ENCODE assay signal across 8 mouse cellular contexts in the genomic region with DNA sequence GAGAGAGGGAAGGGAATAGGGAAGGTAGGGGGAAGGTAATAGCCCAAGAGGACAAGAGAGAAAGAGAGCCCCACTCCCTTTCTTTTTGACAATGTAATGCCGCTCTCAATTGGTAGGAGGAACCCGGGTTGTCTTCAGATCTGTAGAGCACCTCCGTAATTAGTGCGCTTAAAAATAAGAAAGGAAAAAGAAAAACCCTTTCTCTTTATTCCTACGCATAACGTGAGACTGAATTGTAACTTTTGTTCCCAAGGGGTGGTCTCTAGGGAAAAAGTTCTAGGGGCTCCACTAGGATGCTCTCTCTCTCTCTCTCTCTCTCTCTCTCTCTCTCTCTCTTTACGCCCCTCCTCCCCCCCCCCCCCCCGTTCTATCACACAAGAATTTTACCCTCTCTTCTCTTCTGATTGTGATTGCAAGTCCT. TPM values are rescaled to one million over a fixed set of nuclear protein-coding genes. Genes with fewer than 3 reads are reported as not detected.
DNase-seq lines count a peak whose midpoint lies in the region; ATAC-seq and TF ChIP-seq lines count a peak whose summit lies in the region.

No protein-coding gene starts in this region.

- peak overlapping the region; percentile 66 for H3K4me2 ChIP-seq in heart, postnatal 0 days (ENCODE audit: low read depth, low read length)
- H3K4me2 ChIP-seq in forebrain, embryonic 14.5 days (ENCODE audit: low read length), result peak overlapping the region; percentile 65

- H3K4me1 ChIP-seq in heart, postnatal 0 days (ENCODE audit: control insufficient read depth, insufficient read depth), result peaks cover 45% of the 10 kb centered on the region
- H3K4me1 ChIP-seq in ES-E14 (ENCODE audit: control insufficient read depth in 2 of 2, insufficient read depth in 2 of 2, low read length in 2 of 2, poor library complexity in 1 of 2), result peaks cover 5 to 27% of the 10 kb centered on the region in 2 experiments; a peak in 3 of 4 replicates
- H3K4me1 ChIP-seq in forebrain, embryonic 14.5 days (ENCODE audit: control insufficient read depth, insufficient read depth, low read length), result peaks cover 7% of the 10 kb centered on the region; the same call in 1 of the 2 replicates

- no peaks in the 10 kb centered on the region for H3K27me3 ChIP-seq in heart, postnatal 0 days (ENCODE audit: control insufficient read depth, insufficient read depth, low read length)
- no peaks in the 10 kb centered on the region for H3K27me3 ChIP-seq in forebrain, embryonic 14.5 days (replicated peaks; ENCODE audit: control insufficient read depth, insufficient read depth, low read length)

- peaks cover 56% of the 10 kb centered on the region for H3K79me2 ChIP-seq in macrophage (ENCODE audit: inconsistent target)

- 0% methylated on average over 7 of the region's 8 CpGs for WGBS in heart, postnatal 0 days
- 0% methylated on average over 8 of the region's 8 CpGs for WGBS in forebrain, embryonic 14.5 days
- WGBS in macrophage (ENCODE audit: missing documents), result 2% methylated on average over 6 of the region's 8 CpGs

- no peak for TF ChIP-seq EP300 in heart, postnatal 0 days (IDR thresholded peaks at IDR 0.05; ENCODE audit: low read depth)

- ATAC-seq in heart, postnatal 0 days (ENCODE audit: insufficient read depth, low read depth), result no peak
- ATAC-seq in forebrain, embryonic 14.5 days, result no peak

- no peak for DNase-seq in heart, postnatal 0 days (ENCODE audit: low spot score)
- DNase-seq in heart, adult 9 months (ENCODE audit: low spot score in 2 of 2), result no peak
- DNase-seq in ES-E14 (ENCODE audit: low read depth, low spot score), result no peak
- DNase-seq in forebrain, embryonic 14.5 days (ENCODE audit: low spot score), result peak; percentile 49
- no peak for DNase-seq in gastrocnemius, postnatal 10 days
- DNase-seq in right cerebral cortex, postnatal 36 days (ENCODE audit: low spot score in 2 of 2), result no peak
- no peak for DNase-seq in left cerebral cortex, adult 8-10 months (ENCODE audit: low spot score in 2 of 2)

- H3K36me3 ChIP-seq in heart, postnatal 0 days (replicated peaks; ENCODE audit: control insufficient read depth, insufficient read depth, low read length), result no peaks in the 10 kb centered on the region
- H3K36me3 ChIP-seq in ES-E14 (ENCODE audit: control insufficient read depth, insufficient read depth, low read length, poor library complexity, severe bottlenecking), result no peaks in the 10 kb centered on the region
- no peaks in the 10 kb centered on the region for H3K36me3 ChIP-seq in forebrain, embryonic 14.5 days (ENCODE audit: control insufficient read depth, insufficient read depth, low read length)
- H3K36me3 ChIP-seq in macrophage (ENCODE audit: inconsistent target), result no peaks in the 10 kb centered on the region

- H3K9ac ChIP-seq in heart, postnatal 0 days (replicated peaks; ENCODE audit: low read depth, low read length), result peak overlapping the region; percentile 88
- peak overlapping the region; percentile 83; the same call in 1 of the 2 replicates for H3K9ac ChIP-seq in ES-E14 (ENCODE audit: insufficient read depth, low read depth, low read length, poor library complexity, severe bottlenecking)
- H3K9ac ChIP-seq in forebrain, embryonic 14.5 days (ENCODE audit: low read length), result peak overlapping the region; percentile 99

- H3K9me3 ChIP-seq in heart, postnatal 0 days (replicated peaks; ENCODE audit: control insufficient read depth, low read length), result no peaks in the 10 kb centered on the region
- H3K9me3 ChIP-seq in ES-E14 (ENCODE audit: control insufficient read depth, insufficient read depth, low read depth, low read length), result no peaks in the 10 kb centered on the region
- H3K9me3 ChIP-seq in forebrain, embryonic 14.5 days (replicated peaks; ENCODE audit: control insufficient read depth, low read length), result no peaks in the 10 kb centered on the region

- peak overlapping the region; percentile 100 for H3K27ac ChIP-seq in heart, postnatal 0 days (ENCODE audit: low read depth)
- H3K27ac ChIP-seq in ES-E14 (ENCODE audit: insufficient read depth, low read depth, low read length, poor library complexity, severe bottlenecking), result no peak overlapping the region
- H3K27ac ChIP-seq in forebrain, embryonic 14.5 days (ENCODE audit: low read depth, low read length), result peak overlapping the region; percentile 100; the same call in 1 of the 2 replicates
- H3K27ac ChIP-seq in macrophage, result peak overlapping the region; percentile 92

- in situ Hi-C loops in ES-E14 (cut with MboI; ENCODE audit: low sequenced_read_pairs in 2 of 2, unreplicated experiment in 2 of 2), result no loop called here

- H3K4me3 ChIP-seq in heart, postnatal 0 days (ENCODE audit: low read depth, low read length), result peak overlapping the region; percentile 82
- H3K4me3 ChIP-seq in ES-E14 (ENCODE audit: insufficient read depth in 1 of 2, low read depth in 1 of 2, low read length in 2 of 2, poor library complexity in 1 of 2, severe bottlenecking in 1 of 2) (peak overlapping the region; percentile 75 to 99), macrophage (ENCODE audit: inconsistent target) (peak overlapping the region; percentile 94)
- H3K4me3 ChIP-seq in forebrain, embryonic 14.5 days (ENCODE audit: low read depth, low read length), result peak overlapping the region; percentile 80

- no peak for TF ChIP-seq CTCF in heart, postnatal 0 days (IDR thresholded peaks at IDR 0.05; ENCODE audit: low read depth)

TF ChIP-seq in ES-E14, 5 proteins besides CTCF, POLR2A, EP300 and RAD21:
- no peak for TF ChIP-seq ZC3H11A (IDR thresholded peaks at IDR 0.05; ENCODE audit: borderline replicate concordance, low read depth, low read length)
- no peak for TF ChIP-seq ZNF384 (IDR thresholded peaks at IDR 0.05; ENCODE audit: low read depth, low read length)
- no peak for TF ChIP-seq HCFC1 (IDR thresholded peaks at IDR 0.05; ENCODE audit: borderline replicate concordance, insufficient read depth, low read length)
- TF ChIP-seq CHD2 (IDR thresholded peaks at IDR 0.05; ENCODE audit: low read depth, low read length), result no peak
- no peak for TF ChIP-seq MAFK (IDR thresholded peaks at IDR 0.05; ENCODE audit: insufficient read depth, low read depth, low read length)
TF ChIP-seq in ES-E14: peak in this region for 0.

RNA-seq across cellular contexts. Expression of a gene that starts 1.0 kb away (rescaled TPM):
- 12.4 and 30.3 TPM in 2 replicates for total RNA-seq in heart, postnatal 0 days (2014; rRNA removed; ENCODE audit: low replicate concordance)
- 5.5 and 6.1 TPM in 2 replicates for polyA plus RNA-seq in heart, postnatal 0 days (2015; fragmentation: Nextera tagmentation; extraction: Ambion mirVana)
- 9.7 and 11.8 TPM in 2 replicates for total RNA-seq in ES-E14 (2012; rRNA removed)
- polyA plus RNA-seq in forebrain, embryonic 14.5 days (2014; fragmentation: Nextera tagmentation; extraction: Ambion mirVana), result 5.9 and 6.1 TPM in 2 replicates
- 100 to 1,000 TPM in 3 of 26 experiments, 10 to 100 TPM in 23; 35.9 to 168 (median 52.6) TPM for total RNA-seq in macrophage (2018; cell fraction: chromatin; rRNA removed)
- total RNA-seq in macrophage (2018; cell fraction: cytosol; rRNA removed), result 10 to 100 TPM; 34.1 to 60.8 (median 42.1) TPM
- total RNA-seq in macrophage (2018; cell fraction: nucleus; rRNA removed), result 100 to 1,000 TPM in 2 of 26 experiments, 10 to 100 TPM in 24; 37.7 to 145 (median 56.4) TPM
- 23.4 to 26.3 TPM (median 24.8 TPM) in 3 replicates for polyA plus RNA-seq in macrophage (2018)
- total RNA-seq in gastrocnemius, postnatal 10 days (2021), result 10 to 100 TPM; 12.9 to 14.0 TPM
- total RNA-seq in left cerebral cortex, adult 8-10 months (2022), result 10 to 100 TPM; 13.3 to 16.1 (median 15.1) TPM
